Comparison of ENCODE assay signal across 8 mouse cellular contexts in the genomic region with DNA sequence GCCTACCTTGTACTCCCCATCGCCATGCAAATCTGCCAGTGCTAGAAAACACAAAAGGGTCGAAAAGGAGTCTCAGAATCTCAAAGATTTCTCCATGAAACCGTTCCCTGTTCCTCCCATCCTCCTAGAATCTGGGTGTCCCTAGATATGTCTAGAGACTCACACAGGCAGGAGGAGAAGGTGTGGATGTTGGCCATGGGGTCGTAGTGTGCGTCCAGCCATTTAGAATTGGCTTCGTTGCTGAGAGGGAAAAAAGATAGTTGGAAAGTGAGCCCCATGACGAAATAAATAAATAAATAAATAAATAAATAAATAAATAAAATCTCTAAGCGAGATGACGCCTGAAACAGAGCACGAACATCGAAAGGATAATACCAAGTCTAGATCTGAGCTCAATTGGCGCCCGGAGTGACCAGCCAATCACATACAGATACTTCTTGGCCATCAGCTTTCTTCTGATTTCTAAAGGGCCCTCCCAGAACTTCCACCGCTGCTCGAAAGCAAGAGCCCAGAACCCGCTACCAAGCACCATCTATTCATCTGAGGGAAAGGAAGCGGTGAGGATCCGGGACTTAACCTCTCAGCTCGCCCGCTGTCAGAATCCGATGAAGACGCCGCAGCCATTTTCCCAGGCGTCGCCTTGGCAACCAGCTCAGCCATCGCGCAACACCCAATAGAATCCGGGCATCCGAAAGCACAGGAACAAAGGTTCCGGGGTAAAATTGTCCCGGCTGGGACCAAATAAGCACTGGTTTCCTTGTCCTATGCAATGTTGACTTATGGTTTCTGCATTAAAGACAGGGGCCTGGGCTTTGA. TPM values are rescaled to one million over a fixed set of nuclear protein-coding genes. Genes with fewer than 3 reads are reported as not detected.
A peak's percentile ranks its signal among the peaks of the same experiment; 100 is the strongest.
DNase-seq lines count a peak whose midpoint lies in the region; ATAC-seq and TF ChIP-seq lines count a peak whose summit lies in the region.

Gene Bbs1, minus strand, starts transcription at position 650 of the 816 bp plus-strand sequence.

- peak; percentile 72 to 80 for ATAC-seq in hematopoietic stem cell, adult 5-6 weeks (replicated peaks in 1 of 2; ENCODE audit: insufficient read depth in 1 of 2, low FRiP score in 2 of 2, low TSS enrichment in 1 of 2, low read depth in 1 of 2, poor library complexity in 2 of 2, severe bottlenecking in 2 of 2)
- ATAC-seq in lung, embryonic 15.5 days (ENCODE audit: borderline replicate concordance, extremely low read depth, low FRiP score, low TSS enrichment), result 0 out of 2 replicates have a peak, but pooled peaks have one; percentile 34

- no peaks in the 10 kb centered on the region for H3K27me3 ChIP-seq in lung, embryonic 15.5 days

- H3K36me3 ChIP-seq in lung, embryonic 15.5 days, result peaks cover 34% of the 10 kb centered on the region

- peaks cover 9% of the 10 kb centered on the region for H3K4me1 ChIP-seq in lung, embryonic 15.5 days
- H3K4me1 ChIP-seq in olfactory bulb, adult 2 months (ENCODE audit: control insufficient read depth, insufficient read depth, low read length), result no peaks in the 10 kb centered on the region

- peak within 1 kb of the TSS; percentile 54 for H3K9ac ChIP-seq in lung, embryonic 15.5 days

- DNase-seq in MN1 (ENCODE audit: low spot score), result peak; percentile 71
- DNase-seq in cerebellum, adult 8-10 months, result peak; percentile 78
- peak; percentile 80 for DNase-seq in forelimb bud, embryonic 11.5 days (ENCODE audit: low read depth, low spot score)
- DNase-seq in layer of hippocampus, adult 9-10 months (ENCODE audit: low spot score), result peak; percentile 61
- DNase-seq in thymus, adult 18-20 months, result peak; percentile 34 to 51

- no peak within 1 kb of the TSS for H3K27ac ChIP-seq in lung, embryonic 15.5 days
- H3K27ac ChIP-seq in olfactory bulb, adult 2 months (ENCODE audit: insufficient read depth, low read depth, low read length), result peak within 1 kb of the TSS; percentile 53; the same call in 1 of the 2 replicates

- H3K4me2 ChIP-seq in lung, embryonic 15.5 days, result peak within 1 kb of the TSS; percentile 76

- H3K4me3 ChIP-seq in lung, embryonic 15.5 days, result peak within 1 kb of the TSS; percentile 75
- peak within 1 kb of the TSS; percentile 85 for H3K4me3 ChIP-seq in olfactory bulb, adult 2 months (ENCODE audit: insufficient read depth, low read depth, low read length)

- no peak for TF ChIP-seq CTCF in olfactory bulb, adult 2 months (IDR thresholded peaks at IDR 0.05; ENCODE audit: insufficient read depth, low read depth, low read length)

- WGBS in lung, embryonic 15.5 days, result 8% methylated on average over 31 of the region's 31 CpGs
- 2% methylated on average over 31 of the region's 31 CpGs for WGBS in olfactory bulb, adult 2 months

- TF ChIP-seq POLR2A in olfactory bulb, adult 2 months (IDR thresholded peaks at IDR 0.05; ENCODE audit: insufficient read depth, low read depth, low read length), result peak; percentile 56; the same call in 1 of the 2 replicates

- no peaks in the 10 kb centered on the region for H3K9me3 ChIP-seq in lung, embryonic 15.5 days

RNA-seq across cellular contexts. Expression of gene Bbs1, which starts in this region (rescaled TPM):
- total RNA-seq in hematopoietic stem cell, adult 5-6 weeks (2017), result 2.3 and 3.2 TPM in 2 replicates
- 5.7 and 6.3 TPM in 2 replicates for polyA plus RNA-seq in lung, embryonic 15.5 days (2015; fragmentation: Nextera tagmentation; extraction: Ambion mirVana)
- not detected in 2 replicates for polyA plus RNA-seq in olfactory bulb, adult 2 months (2012; ENCODE audit: insufficient read depth, insufficient read length, low replicate concordance, missing spikeins)
